Mouse (Mus musculus): ENCODE results near the gene Ank3. TPM values are rescaled to one million over a fixed set of nuclear protein-coding genes. Genes with fewer than 3 reads are reported as not detected.

Gene Ank3
- polyA plus RNA-seq, 1 experiment from 2014 or later, result 76.6 TPM

GRCm38 (mm10) chr10:69611314-69611713 is 212.7 kb downstream of the Ank3 start:
- 82% methylated on average over 3 of the region's 3 CpGs for WGBS
- H3K36me3 ChIP-seq, result no peaks in the 10 kb centered on the region
- no peaks in the 10 kb centered on the region for H3K27me3 ChIP-seq
- peaks cover 27% of the 10 kb centered on the region for H3K4me1 ChIP-seq (replicated peaks)
- no peak overlapping the region for H3K4me2 ChIP-seq
- H3K27ac ChIP-seq (replicated peaks), result 0 out of 2 replicates have a peak overlapping the region, but pooled peaks have one; percentile 7
- no peaks in the 10 kb centered on the region for H3K9me3 ChIP-seq
- H3K4me3 ChIP-seq, result no peak overlapping the region
- no peak for ATAC-seq (ENCODE audit: low FRiP score, low read depth)
- H3K9ac ChIP-seq, result no peak overlapping the region

GRCm38 (mm10) chr10:69611839-69612340 is 213.3 kb downstream of the Ank3 start:
- peak; percentile 79 for ATAC-seq (ENCODE audit: low FRiP score, low read depth)
- WGBS, result 37% methylated on average over 5 of the region's 5 CpGs

GRCm38 (mm10) chr10:69616953-69617352 is 218.4 kb downstream of the Ank3 start:
- no peak overlapping the region for H3K4me3 ChIP-seq
- H3K36me3 ChIP-seq, result no peaks in the 10 kb centered on the region

More at GRCm38 (mm10) chr10:69611839-69612340, 213.3 kb downstream of the Ank3 start:
- no peak overlapping the region for H3K4me2 ChIP-seq
- H3K9ac ChIP-seq, result no peak overlapping the region
- no peaks in the 10 kb centered on the region for H3K27me3 ChIP-seq
- H3K4me1 ChIP-seq (replicated peaks), result peaks cover 23% of the 10 kb centered on the region
- H3K36me3 ChIP-seq, result no peaks in the 10 kb centered on the region
- no peak overlapping the region for H3K4me3 ChIP-seq
- 0 out of 2 replicates have a peak overlapping the region, but pooled peaks have one; percentile 7 for H3K27ac ChIP-seq (replicated peaks)
- H3K9me3 ChIP-seq, result no peaks in the 10 kb centered on the region

GRCm38 (mm10) chr10:69617537-69618112 is 219.1 kb downstream of the Ank3 start:
- no peaks in the 10 kb centered on the region for H3K9me3 ChIP-seq
- H3K4me2 ChIP-seq, result no peak overlapping the region
- 87% methylated on average over 16 of the region's 16 CpGs for WGBS
- H3K36me3 ChIP-seq, result no peaks in the 10 kb centered on the region
- H3K4me3 ChIP-seq, result no peak overlapping the region
- no peaks in the 10 kb centered on the region for H3K27me3 ChIP-seq
- H3K27ac ChIP-seq (replicated peaks), result no peak overlapping the region
- no peak for ATAC-seq (ENCODE audit: low FRiP score, low read depth)
- no peaks in the 10 kb centered on the region for H3K4me1 ChIP-seq (replicated peaks)
- H3K9ac ChIP-seq, result no peak overlapping the region

More at GRCm38 (mm10) chr10:69616953-69617352, 218.4 kb downstream of the Ank3 start:
- no peak overlapping the region for H3K27ac ChIP-seq (replicated peaks)
- 0 out of 2 replicates have a peak, but pooled peaks cover 3% of the 10 kb centered on the region for H3K4me1 ChIP-seq (replicated peaks)
- no peak for ATAC-seq (ENCODE audit: low FRiP score, low read depth)
- no peak overlapping the region for H3K9ac ChIP-seq
- no peaks in the 10 kb centered on the region for H3K27me3 ChIP-seq
- WGBS, result 89% methylated on average over 3 of the region's 3 CpGs
- H3K9me3 ChIP-seq, result no peaks in the 10 kb centered on the region
- no peak overlapping the region for H3K4me2 ChIP-seq

- Histone ChIP-seq H3K27ac (replicated peaks) (no peak overlapping the region), H3K9ac (no peak overlapping the region), H3K27me3 (no peaks in the 10 kb centered on the region), H3K36me3 (no peaks in the 10 kb centered on the region), H3K4me1 (replicated peaks) (no peaks in the 10 kb centered on the region), H3K9me3 (no peaks in the 10 kb centered on the region), H3K4me3 (no peak overlapping the region), H3K4me2 (no peak overlapping the region)
- WGBS, result 71% methylated on average over 7 of the region's 7 CpGs
- ATAC-seq (ENCODE audit: low FRiP score, low read depth), result no peak
Observed at GRCm38 (mm10) chr10:69620692-69621382, 222.3 kb downstream of the Ank3 start.

- no peaks in the 10 kb centered on the region for H3K9me3 ChIP-seq
- no peak overlapping the region for H3K4me3 ChIP-seq
- peaks cover 16% of the 10 kb centered on the region for H3K4me1 ChIP-seq (replicated peaks)
- ATAC-seq (ENCODE audit: low FRiP score, low read depth), result no peak
- no peaks in the 10 kb centered on the region for H3K27me3 ChIP-seq
- no peaks in the 10 kb centered on the region for H3K36me3 ChIP-seq
- H3K9ac ChIP-seq, result no peak overlapping the region
- no peak overlapping the region for H3K27ac ChIP-seq (replicated peaks)
- H3K4me2 ChIP-seq, result no peak overlapping the region
- 82% methylated on average over 3 of the region's 3 CpGs for WGBS
Observed at GRCm38 (mm10) chr10:69627767-69628166, 229.2 kb downstream of the Ank3 start.

- H3K9ac ChIP-seq, result no peak overlapping the region
- no peaks in the 10 kb centered on the region for H3K9me3 ChIP-seq
- peaks cover 20% of the 10 kb centered on the region for H3K4me1 ChIP-seq (replicated peaks)
- no peaks in the 10 kb centered on the region for H3K27me3 ChIP-seq
- no peak for ATAC-seq (ENCODE audit: low FRiP score, low read depth)
- 52% methylated on average over 6 of the region's 6 CpGs for WGBS
- H3K36me3 ChIP-seq, result no peaks in the 10 kb centered on the region
- no peak overlapping the region for H3K4me3 ChIP-seq
- no peak overlapping the region for H3K4me2 ChIP-seq
- no peak overlapping the region for H3K27ac ChIP-seq (replicated peaks)
Observed at GRCm38 (mm10) chr10:69628743-69629142, 230.2 kb downstream of the Ank3 start.

GRCm38 (mm10) chr10:69630802-69631388 is 232.3 kb downstream of the Ank3 start:
- Histone ChIP-seq H3K4me1 (replicated peaks) (peaks cover 41% of the 10 kb centered on the region), H3K27ac (replicated peaks) (no peak overlapping the region), H3K4me2 (no peak overlapping the region), H3K9me3 (no peaks in the 10 kb centered on the region), H3K9ac (no peak overlapping the region), H3K4me3 (no peak overlapping the region), H3K27me3 (no peaks in the 10 kb centered on the region), H3K36me3 (no peaks in the 10 kb centered on the region)
- ATAC-seq (ENCODE audit: low FRiP score, low read depth), result no peak
- 42% methylated on average over 7 of the region's 7 CpGs for WGBS

GRCm38 (mm10) chr10:69632885-69633284 is 234.3 kb downstream of the Ank3 start:
- Histone ChIP-seq H3K27me3 (no peaks in the 10 kb centered on the region), H3K4me1 (replicated peaks) (peaks cover 57% of the 10 kb centered on the region), H3K4me3 (no peak overlapping the region), H3K4me2 (no peak overlapping the region), H3K36me3 (no peaks in the 10 kb centered on the region), H3K27ac (replicated peaks) (no peak overlapping the region), H3K9me3 (no peaks in the 10 kb centered on the region), H3K9ac (no peak overlapping the region)
- 81% methylated on average over 8 of the region's 8 CpGs for WGBS
- ATAC-seq (ENCODE audit: low FRiP score, low read depth), result no peak

GRCm38 (mm10) chr10:69634891-69635290 is 236.3 kb downstream of the Ank3 start:
- peak overlapping the region; percentile 27; the same call in 1 of the 2 replicates for H3K27ac ChIP-seq (replicated peaks)
- no peak overlapping the region for H3K4me2 ChIP-seq
- peaks cover 60% of the 10 kb centered on the region for H3K4me1 ChIP-seq (replicated peaks)
- no peaks in the 10 kb centered on the region for H3K9me3 ChIP-seq
- no peak overlapping the region for H3K4me3 ChIP-seq
- no peak overlapping the region for H3K9ac ChIP-seq
- no peaks in the 10 kb centered on the region for H3K36me3 ChIP-seq
- no peak for ATAC-seq (ENCODE audit: low FRiP score, low read depth)
- H3K27me3 ChIP-seq, result no peaks in the 10 kb centered on the region
- 42% methylated on average over 5 of the region's 5 CpGs for WGBS

- Histone ChIP-seq H3K9me3 (no peaks in the 10 kb centered on the region), H3K4me2 (no peak overlapping the region), H3K4me1 (replicated peaks) (peaks cover 55% of the 10 kb centered on the region), H3K27ac (replicated peaks) (peak overlapping the region; percentile 3; the same call in 1 of the 2 replicates), H3K27me3 (no peaks in the 10 kb centered on the region), H3K9ac (no peak overlapping the region), H3K36me3 (no peaks in the 10 kb centered on the region), H3K4me3 (no peak overlapping the region)
- ATAC-seq (ENCODE audit: low FRiP score, low read depth), result no peak
- 35% methylated on average over 11 of the region's 11 CpGs for WGBS
Observed at GRCm38 (mm10) chr10:69635910-69636656, 237.5 kb downstream of the Ank3 start.
